Mouse (Mus musculus): Measurements from ENCODE around the gene Ctsf.
"Not testable (repeated sequence)": the region's sequence is repeated elsewhere in the genome, so short reads cannot be mapped to it uniquely, and the experiment has no call there.

Gene Ctsf

GRCm38 (mm10) chr19:4854552-4855469, at the start of gene Ctsf:
Gene Ctsf (plus strand): TSS chr19:4855130.
- peak; percentile 51 for DNase-seq (ENCODE audit: low spot score)

GRCm38 (mm10) chr19:4810309-4810708, 44.6 kb upstream of the Ctsf start:
- no peak for DNase-seq (ENCODE audit: low spot score)

- no peak for DNase-seq (ENCODE audit: low spot score)
These were observed 44.2 kb upstream of the Ctsf start for GRCm38 (mm10) chr19:4810746-4811062.

DNA sequence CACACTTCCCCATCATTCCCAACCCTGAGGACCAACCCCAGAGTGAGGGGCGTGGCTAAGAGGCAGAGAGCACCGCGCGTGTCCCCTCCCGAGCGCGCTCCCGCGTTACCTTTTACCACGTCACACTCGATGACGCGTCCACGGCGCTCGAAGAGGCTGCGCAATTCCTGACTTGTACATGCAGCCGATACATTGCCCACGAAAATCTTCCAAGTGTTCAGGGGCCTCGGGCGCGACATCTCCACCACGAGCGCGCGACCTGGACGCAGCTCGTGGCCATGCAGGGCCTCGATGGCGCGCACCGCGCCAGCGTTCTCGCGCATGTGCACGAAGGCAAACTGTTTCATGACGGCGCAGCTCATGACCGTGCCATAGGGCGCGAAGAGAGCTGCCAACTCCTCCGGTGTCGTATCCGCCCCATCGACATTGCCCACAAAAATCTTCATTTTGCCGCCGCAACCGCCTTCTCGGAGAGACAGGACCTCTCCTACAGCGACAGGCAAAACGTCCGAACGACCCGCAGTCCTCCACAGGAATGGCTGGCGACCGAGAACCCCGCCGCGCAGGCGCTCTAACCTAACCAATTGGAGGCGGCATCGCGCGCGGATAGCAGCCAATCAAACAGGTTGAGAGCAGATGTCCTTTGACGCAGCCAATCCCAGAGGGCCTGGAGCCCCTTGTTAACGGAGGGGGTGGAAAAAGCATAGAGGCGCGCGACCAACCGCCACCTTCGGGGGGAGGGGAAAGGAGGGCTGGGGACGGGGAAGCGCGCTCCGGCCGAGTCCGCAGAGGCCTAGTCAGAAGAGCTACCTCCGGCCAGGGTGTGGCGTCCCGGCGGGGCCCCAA, 43.6 kb upstream of the Ctsf start, which contains the start of the genes Gm21992 and Rbm14:
Gene Gm21992, minus strand, starts transcription at position 550 of the 846 bp plus-strand sequence.
Gene Rbm14, minus strand, starts transcription at position 572 of the 846 bp plus-strand sequence.
- DNase-seq (ENCODE audit: low spot score) = peak; percentile 92

DNA sequence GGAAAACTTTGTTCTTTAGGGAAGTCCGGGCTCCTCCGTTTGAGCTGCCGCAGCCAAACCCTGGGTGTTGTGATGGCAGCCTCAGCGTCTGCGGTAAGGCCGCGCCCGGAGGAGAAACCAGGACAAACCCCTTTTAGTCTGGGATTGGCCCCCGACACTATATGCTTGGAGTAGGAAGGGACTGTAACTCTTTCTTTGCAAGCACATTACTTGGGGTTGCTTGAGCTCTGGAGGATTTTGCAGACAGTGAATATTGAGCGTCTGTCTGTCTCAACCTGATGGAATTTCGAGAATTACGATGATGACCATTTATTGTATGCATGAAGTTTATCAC, 43.1 kb upstream of the Ctsf start:
- DNase-seq (ENCODE audit: low spot score) = no peak

GRCm38 (mm10) chr19:4812334-4812949, 42.5 kb upstream of the Ctsf start:
- not testable (repeated sequence) for DNase-seq (ENCODE audit: low spot score)

DNA sequence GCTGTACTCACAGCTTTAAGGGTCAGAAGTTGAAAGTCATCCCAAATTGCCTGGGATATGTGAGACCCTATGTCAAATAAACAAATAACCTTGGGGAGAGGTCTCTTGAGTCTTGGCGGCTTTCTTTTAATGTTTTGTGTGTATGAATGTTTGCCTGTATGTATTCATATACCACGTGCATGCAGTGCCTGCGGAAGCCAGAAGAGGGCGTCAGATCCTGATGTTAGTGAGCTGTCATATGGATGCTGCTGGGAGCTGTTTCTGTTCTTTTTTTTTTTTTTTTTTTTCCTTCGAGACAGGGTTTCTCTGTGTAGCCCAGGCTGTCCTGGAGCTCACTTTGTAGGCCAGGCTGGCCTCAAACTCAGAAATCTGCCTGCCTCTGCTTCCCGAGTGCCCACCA, 41.9 kb upstream of the Ctsf start:
- DNase-seq (ENCODE audit: low spot score) = no peak

DNA sequence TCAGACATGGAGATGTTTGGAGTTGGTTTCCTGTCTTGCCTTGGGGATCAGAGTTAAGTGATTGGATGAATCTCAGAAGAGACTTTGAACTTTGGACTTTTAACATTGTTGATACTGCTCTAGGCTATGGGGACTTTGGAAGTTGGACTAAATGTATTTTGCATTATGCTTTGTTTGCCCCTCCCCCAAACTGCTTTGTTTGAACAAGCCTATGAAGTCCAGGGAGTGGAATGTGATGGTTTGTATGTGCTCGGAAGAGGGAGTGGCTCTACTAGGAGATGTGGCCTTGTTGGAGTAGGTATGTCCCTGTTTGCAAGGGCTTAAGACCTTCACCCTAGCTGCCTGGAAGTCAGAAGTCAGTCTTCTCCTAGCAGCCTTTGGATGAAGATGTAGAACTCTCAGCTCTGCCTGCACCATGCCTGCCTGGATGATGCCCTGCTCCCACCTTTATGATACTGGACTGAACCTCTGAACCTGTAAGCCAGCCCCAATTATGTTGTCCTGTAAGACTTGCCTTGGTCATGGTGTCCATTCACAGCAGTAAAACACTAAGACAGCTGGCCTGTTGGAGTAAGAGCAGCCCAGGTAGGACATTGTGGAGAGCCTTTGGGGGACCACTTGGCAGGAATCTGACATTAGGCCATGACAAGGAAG, 37.6 kb upstream of the Ctsf start:
- no peak for DNase-seq (ENCODE audit: low spot score)

DNA sequence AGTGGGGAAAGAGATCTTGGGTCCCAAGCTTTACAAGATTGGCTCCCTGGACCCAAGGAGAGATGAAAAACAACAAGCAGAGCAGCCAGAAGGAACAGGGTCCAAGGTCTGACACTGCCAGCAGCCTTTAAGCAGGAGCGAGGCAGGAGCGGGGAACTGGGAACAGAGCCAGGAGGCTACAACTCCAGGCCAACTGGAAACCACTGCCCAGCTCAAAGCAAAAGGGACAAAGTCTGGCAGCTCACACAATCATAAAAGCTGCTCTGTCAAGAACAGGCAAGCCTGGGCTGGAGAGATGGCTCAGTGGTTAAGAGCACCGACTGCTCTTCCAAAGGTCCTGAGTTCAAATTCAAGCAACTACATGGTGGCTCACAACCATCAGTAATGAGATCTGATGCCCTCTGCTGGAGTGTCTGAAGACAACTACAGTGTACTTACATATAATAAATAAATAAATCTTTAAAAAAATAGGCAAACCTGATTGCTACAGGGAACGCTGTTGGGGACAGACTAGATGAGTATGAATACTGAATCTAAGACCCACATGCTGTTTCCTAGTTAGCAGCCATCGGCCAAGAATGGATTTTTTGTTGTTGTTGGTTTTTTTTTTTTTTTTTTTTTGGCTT, 34.1 kb upstream of the Ctsf start:
- DNase-seq (ENCODE audit: low spot score) = no peak

GRCm38 (mm10) chr19:4828444-4829114, 26.4 kb upstream of the Ctsf start:
- no peak for DNase-seq (ENCODE audit: low spot score)

- DNase-seq (ENCODE audit: low spot score) = no peak
These were observed 25.8 kb upstream of the Ctsf start for GRCm38 (mm10) chr19:4829156-4829555.

- no peak for DNase-seq (ENCODE audit: low spot score)
These were observed 21.0 kb upstream of the Ctsf start for GRCm38 (mm10) chr19:4833977-4834376.

DNA sequence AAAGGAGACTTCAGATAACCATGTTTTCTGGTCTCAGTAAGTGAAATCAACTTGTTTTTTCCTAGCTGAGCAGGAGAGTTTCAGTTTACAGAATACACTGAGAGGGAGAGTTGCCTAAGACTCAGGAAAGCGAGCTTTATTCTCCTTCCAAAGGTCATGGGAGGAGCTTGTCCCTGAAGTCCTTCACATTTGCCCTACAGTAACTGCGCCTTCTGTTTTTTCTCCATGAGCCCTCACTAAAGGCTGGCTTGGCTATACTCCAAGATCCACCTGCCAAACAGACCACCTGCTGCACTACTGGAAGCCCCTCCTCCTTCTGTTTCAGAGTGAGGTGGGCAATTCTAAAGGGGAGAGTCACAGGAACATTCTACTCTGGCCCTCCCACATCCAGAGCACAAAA, 18.8 kb upstream of the Ctsf start:
- no peak for DNase-seq (ENCODE audit: low spot score)

DNA sequence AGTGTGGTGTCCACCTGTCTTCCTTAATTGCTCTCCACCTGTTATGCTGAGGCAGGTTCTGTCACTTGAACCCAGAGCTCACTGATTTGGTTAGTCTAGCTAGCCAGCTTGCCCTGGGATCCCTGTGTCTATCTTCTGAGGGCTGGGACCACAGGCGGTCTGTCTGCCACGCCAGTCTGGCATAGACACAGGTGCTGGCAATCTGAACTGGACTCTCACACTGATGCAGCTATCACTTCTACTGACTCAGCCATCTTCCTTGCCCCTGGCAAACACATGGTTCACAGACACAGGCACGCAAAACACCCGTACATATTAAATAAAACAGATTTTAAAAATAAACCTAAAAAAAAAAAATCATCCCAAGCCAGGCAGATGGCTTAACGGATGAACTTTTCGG, 17.9 kb upstream of the Ctsf start:
- DNase-seq (ENCODE audit: low spot score) = no peak

GRCm38 (mm10) chr19:4838526-4839140, 16.3 kb upstream of the Ctsf start:
- DNase-seq (ENCODE audit: low spot score) = no peak

DNA sequence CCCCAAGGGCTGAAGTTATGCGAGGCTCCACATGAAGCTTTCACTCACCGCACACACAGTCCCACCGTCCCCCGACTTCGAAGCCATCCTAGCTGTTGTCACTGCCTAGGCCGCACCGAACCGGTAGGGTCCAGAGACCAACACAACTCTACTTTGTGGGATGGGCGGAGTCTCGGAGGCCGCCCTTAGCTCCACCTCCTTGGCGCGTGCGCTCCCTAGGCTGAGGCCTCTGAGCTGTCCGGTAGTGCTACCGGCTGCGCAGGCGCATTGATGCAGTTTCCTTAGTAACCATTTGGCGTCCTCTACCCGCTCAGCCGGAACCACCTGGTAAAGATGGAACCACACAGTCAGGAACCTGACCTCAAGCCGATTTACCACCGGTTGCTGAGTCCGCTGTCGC, 15.8 kb upstream of the Ctsf start, which contains the start of the genes Ccs and Ccdc87:
Gene Ccs, minus strand, starts transcription at position 184 of the 400 bp plus-strand sequence.
Gene Ccdc87, plus strand, starts transcription at position 218 of the 400 bp plus-strand sequence.
- DNase-seq (ENCODE audit: low spot score) = peak; percentile 84

GRCm38 (mm10) chr19:4840848-4841247, 14.1 kb upstream of the Ctsf start:
- DNase-seq (ENCODE audit: low spot score) = no peak

GRCm38 (mm10) chr19:4842611-4843010, 12.3 kb upstream of the Ctsf start:
- DNase-seq (ENCODE audit: low spot score) = no peak

DNA sequence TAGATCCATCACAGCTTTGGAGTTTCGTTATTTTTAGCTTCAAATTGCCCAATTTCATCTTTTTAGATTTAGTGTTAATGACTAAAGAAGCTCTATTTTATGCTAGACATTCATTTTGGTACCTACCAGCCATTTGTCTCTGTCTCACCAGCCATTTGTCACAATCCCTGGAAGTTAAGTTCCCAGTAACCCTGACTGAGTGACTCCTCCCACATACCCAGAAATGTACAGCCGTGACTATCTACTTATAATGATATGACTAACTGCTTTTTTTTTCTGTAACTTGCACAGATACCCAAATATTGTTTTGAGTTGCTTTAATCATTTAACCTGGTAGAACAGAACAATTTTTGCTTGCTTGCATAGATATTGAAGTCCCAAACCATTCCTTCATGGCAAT, 9.1 kb upstream of the Ctsf start:
- no peak for DNase-seq (ENCODE audit: low spot score)

- DNase-seq (ENCODE audit: low spot score) = no peak
These were observed 7.4 kb upstream of the Ctsf start for GRCm38 (mm10) chr19:4847490-4847889.
